Mouse (Mus musculus): ENCODE results near the gene Kcnj9.

- TF ChIP-seq CTCF (IDR thresholded peaks at IDR 0.05; ENCODE audit: borderline replicate concordance, control insufficient read depth, extremely low read depth, insufficient read depth, low read length, poor library complexity) (no peak), POLR2A (IDR thresholded peaks at IDR 0.05; ENCODE audit: control insufficient read depth, extremely low read depth, insufficient read depth, low read length, poor library complexity) (no peak)
Measured at GRCm38 (mm10) chr1:172288900-172289616, 40.1 kb downstream of the Kcnj9 start.
